Mouse (Mus musculus) myocyte (in vitro differentiated cells): ENCODE results near the gene Nfic. TPM values are rescaled to one million over a fixed set of nuclear protein-coding genes. Genes with fewer than 3 reads are reported as not detected.

Source experiments
- H3K27me3 ChIP-seq: one replicate; pipeline ENCODE4 v1.6.1; 2011; ENCODE audit not compliant: control insufficient read depth, insufficient read depth, insufficient read length
- H3K36me3 ChIP-seq: one replicate; pipeline ENCODE4 v1.6.1; 2011; ENCODE audit not compliant: control insufficient read depth, insufficient read depth
- H3K4me2 ChIP-seq: one replicate; pipeline ENCODE4 v1.6.1; 2011; ENCODE audit warnings: low read depth, control low read depth
- H3K4me3 ChIP-seq: one replicate; pipeline ENCODE4 v1.5.1; 2011; ENCODE audit warnings: mild to moderate bottlenecking, control low read depth, moderate library complexity
- H3K79me2 ChIP-seq: one replicate; pipeline ENCODE4 v1.6.1; 2011; ENCODE audit not compliant: control insufficient read depth, insufficient read depth
- H3ac ChIP-seq: one replicate; pipeline ENCODE4 v1.6.1; 2011; ENCODE audit not compliant: control insufficient read depth, insufficient read length
- CEBPB ChIP-seq: IDR thresholded peaks from 2 replicates; pipeline ENCODE4 v1.6.1; 2011; ENCODE audit warnings: mild to moderate bottlenecking, moderate library complexity; ENCODE audit not compliant: poor library complexity, insufficient read depth, severe bottlenecking
- E2F4 ChIP-seq: IDR thresholded peaks from one replicate; pipeline ENCODE4 v1.6.1; 2011; ENCODE audit warnings: mild to moderate bottlenecking, control low read depth, moderate library complexity; ENCODE audit not compliant: insufficient read depth
- MAX ChIP-seq: IDR thresholded peaks from one replicate; pipeline ENCODE4 v1.6.1; 2011; ENCODE audit warnings: low read depth, mild to moderate bottlenecking, control low read depth
- MYOD1 ChIP-seq, 3 experiments: IDR thresholded peaks; one replicate each; pipeline ENCODE4 v1.6.1; 2011; ENCODE audit warnings: control low read depth in 2 of 3, low read depth in 2 of 3, mild to moderate bottlenecking in 2 of 3, moderate library complexity in 1 of 3; ENCODE audit not compliant: insufficient read length in 2 of 3, control insufficient read depth in 1 of 3
- MYOG ChIP-seq, 3 experiments: IDR thresholded peaks; one replicate each; pipeline ENCODE4 v1.6.1; 2011; ENCODE audit warnings: control low read depth in 2 of 3, low read depth in 2 of 3, mild to moderate bottlenecking in 2 of 3; ENCODE audit not compliant: insufficient read length in 2 of 3, control insufficient read depth in 1 of 3, insufficient read depth in 1 of 3
- POLR2A ChIP-seq: IDR thresholded peaks from one replicate; pipeline ENCODE4 v1.6.1; 2011; ENCODE audit warnings: low read depth, mild to moderate bottlenecking, control low read depth, moderate library complexity; ENCODE audit not compliant: insufficient read length
- POLR2AphosphoS2 ChIP-seq: IDR thresholded peaks from one replicate; pipeline ENCODE4 v1.6.1; 2011; ENCODE audit warnings: low read depth, control low read depth; ENCODE audit not compliant: insufficient read length
- REST ChIP-seq: IDR thresholded peaks from one replicate; pipeline ENCODE4 v1.6.1; 2011; ENCODE audit warnings: mild to moderate bottlenecking, control low read depth, moderate library complexity; ENCODE audit not compliant: insufficient read depth, insufficient read length
- SRF ChIP-seq: IDR thresholded peaks from one replicate; pipeline ENCODE4 v1.6.1; 2011; ENCODE audit warnings: low read depth; ENCODE audit not compliant: control insufficient read depth, insufficient read length
- TCF12 ChIP-seq: IDR thresholded peaks from one replicate; pipeline ENCODE4 v1.6.1; 2011; ENCODE audit warnings: mild to moderate bottlenecking, control low read depth; ENCODE audit not compliant: poor library complexity, insufficient read depth, severe bottlenecking
- TCF3 ChIP-seq: IDR thresholded peaks from one replicate; pipeline ENCODE4 v1.6.1; 2011; ENCODE audit warnings: low read depth, control low read depth; ENCODE audit not compliant: insufficient read length
- USF1 ChIP-seq: IDR thresholded peaks from one replicate; pipeline ENCODE4 v1.6.1; 2011; ENCODE audit warnings: low read depth, mild to moderate bottlenecking, control low read depth, moderate library complexity
- polyA plus RNA-seq: library from polyadenylated mRNA; unstranded; fragments of >200 nt; fragmentation: generic; extraction: Trizol; gene quantifications from one replicate; pipeline ENCODE4 v1.2.1, GENCODE M21; 2012; ENCODE audit warnings: missing spikeins

Nfic gene
- polyA plus RNA-seq, 1 experiment, result 115 TPM

DNA sequence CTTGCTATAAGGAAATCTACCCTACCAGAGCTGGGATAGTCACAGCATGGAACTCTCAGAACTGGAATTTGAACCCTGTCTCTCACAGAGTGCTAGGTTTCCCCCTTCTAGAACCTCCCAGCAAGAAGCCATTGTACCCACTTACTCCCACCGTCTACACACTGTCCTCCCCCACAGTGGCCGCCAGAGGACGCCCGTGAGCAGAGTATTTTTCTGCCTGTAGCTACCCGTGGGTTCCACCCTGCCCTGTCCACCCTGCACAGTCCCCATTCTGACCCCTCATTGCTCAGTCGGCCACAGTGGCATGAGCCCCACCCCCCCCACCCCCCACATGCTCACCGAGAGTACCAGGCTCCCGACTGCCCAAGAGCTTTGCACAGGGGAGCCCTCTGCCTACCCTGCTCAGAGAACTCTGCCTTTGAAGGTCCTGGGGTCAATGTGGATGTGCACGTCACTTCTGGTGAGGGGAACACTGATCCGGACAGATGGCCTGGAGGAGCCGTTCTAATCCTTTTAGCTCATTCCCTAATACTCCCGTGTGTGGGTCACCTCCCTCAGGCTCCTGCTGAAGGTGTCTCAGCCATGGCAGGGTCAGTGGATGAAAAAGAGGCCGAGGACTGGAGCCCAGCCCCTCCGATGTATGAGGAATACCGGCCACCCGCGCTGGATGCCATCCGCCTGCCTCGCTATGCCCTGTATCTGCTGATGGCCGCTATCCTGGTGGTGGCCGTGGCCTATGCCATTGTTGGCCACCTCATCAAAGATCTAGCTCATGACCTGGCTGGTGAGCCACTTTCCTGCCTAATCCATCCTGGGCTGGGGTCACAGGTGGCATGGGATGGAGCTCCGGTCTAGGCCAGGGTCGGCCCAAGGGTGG lies 65.4 kb downstream of the Nfic start:
- TF ChIP-seq CEBPB (no peak), MYOD1 (IDR thresholded peaks at IDR 0.05; ENCODE audit: control insufficient read depth in 1 of 3, insufficient read length in 2 of 3, low read depth in 2 of 3) (no peak), POLR2AphosphoS2 (peak; percentile 23), SRF (no peak), TCF12 (no peak)

DNA sequence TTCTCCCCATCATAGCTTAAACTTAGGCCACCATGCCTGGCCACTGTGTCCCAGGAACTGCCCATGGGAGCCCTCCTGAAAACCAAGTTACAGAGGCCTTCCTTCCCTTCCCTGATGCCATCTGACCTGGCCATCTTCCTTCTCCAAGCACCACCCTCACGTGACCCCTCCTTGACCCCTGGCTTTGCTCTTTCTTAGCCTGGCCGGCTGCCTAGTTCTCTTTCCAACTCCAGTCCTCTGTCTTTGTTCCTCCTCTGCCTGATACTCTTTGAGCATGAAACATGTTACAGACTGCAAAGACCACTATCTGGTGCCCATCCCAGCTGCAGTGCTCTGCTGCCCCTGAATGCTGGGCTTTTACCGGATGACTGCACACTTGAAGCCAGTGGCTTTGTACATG lies 66.1 kb downstream of the Nfic start:
- TF ChIP-seq USF1 (no peak), SRF (no peak), REST (no peak)
- Histone ChIP-seq H3K4me2 (no peak overlapping the region), H3K27me3 (no peaks in the 10 kb centered on the region), H3K79me2 (peaks cover 16% of the 10 kb centered on the region), H3K4me3 (no peak overlapping the region), H3K36me3 (peaks cover 17% of the 10 kb centered on the region), H3ac (no peak overlapping the region)

More for the DNA sequence above, 65.4 kb downstream of the Nfic start:
- no peak overlapping the region for H3ac ChIP-seq
- no peaks in the 10 kb centered on the region for H3K27me3 ChIP-seq
- peaks cover 17% of the 10 kb centered on the region for H3K36me3 ChIP-seq
- H3K79me2 ChIP-seq, result peaks cover 9% of the 10 kb centered on the region
- H3K4me3 ChIP-seq, result no peak overlapping the region
- no peak overlapping the region for H3K4me2 ChIP-seq

DNA sequence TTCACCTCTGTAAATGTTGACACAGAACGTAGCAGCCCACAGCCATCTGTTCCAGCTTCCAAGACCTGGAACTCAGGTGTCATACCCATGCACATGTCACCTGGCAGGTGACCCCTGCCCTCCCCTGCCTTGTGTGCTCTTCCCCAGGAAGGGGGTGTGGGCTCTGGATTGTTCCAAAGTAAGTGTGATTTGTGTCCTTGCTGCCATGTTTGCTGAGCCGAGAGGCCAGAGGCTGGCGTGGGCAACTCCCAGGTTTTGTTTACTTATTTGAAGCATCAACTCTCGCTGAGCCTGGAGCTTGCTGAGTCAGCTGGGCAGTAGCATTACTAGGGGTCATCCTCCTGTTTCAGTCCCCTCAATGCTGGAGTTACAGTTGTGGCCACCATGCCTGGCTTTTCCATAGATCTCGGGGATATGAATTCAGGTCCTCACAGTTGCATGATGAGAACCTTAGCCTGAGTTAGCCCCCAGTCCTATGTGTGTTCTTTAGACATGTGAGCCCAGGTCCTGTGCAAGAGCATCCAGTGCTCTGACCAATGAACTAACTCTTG lies 66.9 kb downstream of the Nfic start, which contains the start of gene Gm48552:
Gene Gm48552, plus strand, starts transcription at position 501 of the 551 bp plus-strand sequence.
- Histone ChIP-seq H3K36me3 (peaks cover 17% of the 10 kb centered on the region), H3K79me2 (peaks cover 16% of the 10 kb centered on the region), H3ac (no peak within 1 kb of the TSS), H3K27me3 (no peaks in the 10 kb centered on the region), H3K4me3 (no peak within 1 kb of the TSS), H3K4me2 (no peak within 1 kb of the TSS)
- TF ChIP-seq CEBPB (no peak), TCF3 (no peak), MAX (no peak), USF1 (no peak), MYOD1 (IDR thresholded peaks at IDR 0.05; ENCODE audit: control insufficient read depth in 1 of 3, insufficient read length in 2 of 3, low read depth in 2 of 3) (no peak), POLR2A (no peak), MYOG (IDR thresholded peaks at IDR 0.05; ENCODE audit: control insufficient read depth in 1 of 3, insufficient read depth in 1 of 3, insufficient read length in 2 of 3, low read depth in 2 of 3) (no peak), POLR2AphosphoS2 (no peak), TCF12 (no peak), REST (no peak), E2F4 (no peak), SRF (no peak)

DNA sequence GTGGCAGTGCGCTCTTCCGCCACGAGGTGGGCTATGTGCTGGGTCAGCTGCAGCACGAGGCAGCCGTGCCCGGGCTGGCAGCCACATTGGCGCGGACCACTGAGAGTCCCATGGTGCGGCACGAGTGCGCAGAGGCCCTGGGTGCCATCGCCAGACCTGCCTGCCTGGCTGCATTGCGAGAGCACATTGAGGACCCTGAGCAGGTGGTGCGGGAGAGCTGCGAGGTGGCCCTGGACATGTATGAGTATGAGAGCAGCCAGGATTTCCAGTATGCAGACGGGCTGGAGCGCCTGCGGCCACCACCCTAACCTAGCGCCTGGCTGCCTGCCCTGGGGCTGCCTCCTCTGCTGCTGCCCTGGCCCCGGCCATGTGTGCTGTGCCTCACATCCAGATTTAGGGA lies 67.7 kb downstream of the Nfic start:
- H3K27me3 ChIP-seq, result no peaks in the 10 kb centered on the region
- no peak overlapping the region for H3K4me3 ChIP-seq
- H3K4me2 ChIP-seq, result no peak overlapping the region
- H3ac ChIP-seq, result no peak overlapping the region
- peaks cover 17% of the 10 kb centered on the region for H3K36me3 ChIP-seq
- H3K79me2 ChIP-seq, result peaks cover 16% of the 10 kb centered on the region
- TF ChIP-seq SRF (no peak), USF1 (no peak), REST (no peak), MYOD1 (IDR thresholded peaks at IDR 0.05; ENCODE audit: control insufficient read depth in 1 of 3, insufficient read length in 2 of 3, low read depth in 2 of 3) (no peak), TCF12 (no peak), POLR2A (no peak), CEBPB (no peak), MAX (no peak), TCF3 (no peak), E2F4 (no peak), POLR2AphosphoS2 (no peak), MYOG (IDR thresholded peaks at IDR 0.05; ENCODE audit: control insufficient read depth in 1 of 3, insufficient read depth in 1 of 3, insufficient read length in 2 of 3, low read depth in 2 of 3) (no peak)

DNA sequence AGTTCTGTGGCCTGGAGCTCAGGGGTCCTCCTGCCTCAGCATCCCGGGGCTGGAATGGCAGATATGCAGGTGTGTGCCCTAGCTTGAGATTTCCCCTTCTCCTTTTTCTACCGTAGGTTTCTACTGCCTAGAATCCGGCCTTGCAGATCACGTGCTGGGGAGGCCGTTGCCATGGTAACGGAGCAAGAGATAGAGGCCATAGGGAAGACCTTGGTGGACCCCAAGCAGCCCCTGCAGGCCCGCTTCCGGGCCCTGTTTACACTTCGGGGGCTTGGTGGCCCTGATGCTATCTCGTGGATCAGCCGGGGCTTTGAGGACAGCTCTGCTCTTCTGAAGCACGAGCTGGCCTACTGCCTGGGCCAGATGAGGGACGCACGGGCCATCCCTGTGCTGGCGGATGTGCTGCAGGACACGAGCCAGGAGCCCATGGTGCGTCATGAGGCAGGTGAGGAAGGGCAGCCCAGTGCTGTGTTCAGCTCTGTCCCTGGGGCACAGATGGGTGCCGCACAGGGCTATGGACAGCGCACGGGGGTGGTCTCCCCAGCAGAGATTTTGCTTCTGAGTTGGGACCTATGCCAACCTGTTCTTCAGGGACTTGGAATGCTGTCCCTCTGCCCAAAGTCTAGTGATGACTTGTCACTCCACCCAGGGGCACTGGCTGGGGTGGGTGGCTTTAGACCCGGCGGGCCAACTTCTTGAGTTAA lies 69.7 kb downstream of the Nfic start:
- Histone ChIP-seq H3K36me3 (peaks cover 17% of the 10 kb centered on the region), H3K4me2 (peak overlapping the region; percentile 88), H3K79me2 (peaks cover 16% of the 10 kb centered on the region), H3K27me3 (no peaks in the 10 kb centered on the region), H3ac (peak overlapping the region; percentile 55), H3K4me3 (peak overlapping the region; percentile 95)
- TF ChIP-seq TCF3 (no peak), CEBPB (no peak), REST (no peak), MAX (no peak), MYOG (IDR thresholded peaks at IDR 0.05; ENCODE audit: control insufficient read depth in 1 of 3, insufficient read depth in 1 of 3, insufficient read length in 2 of 3, low read depth in 2 of 3) (no peak), POLR2AphosphoS2 (no peak), USF1 (no peak), MYOD1 (IDR thresholded peaks at IDR 0.05; ENCODE audit: control insufficient read depth in 1 of 3, insufficient read length in 2 of 3, low read depth in 2 of 3) (no peak), TCF12 (no peak), SRF (no peak), POLR2A (no peak), E2F4 (no peak)
